Mouse (Mus musculus) liver, embryonic 13.5 days (tissue): ENCODE measurements around the gene Mknk1. TPM values are rescaled to one million over a fixed set of nuclear protein-coding genes. Genes with fewer than 3 reads are reported as not detected.

Source experiments
- ATAC-seq: fragments of 200-750 bp; cut with Nextera tagmentation; 2 replicates; pipeline ENCODE4 v1.8.0; 2017; ENCODE audit warnings: low read depth, mild to moderate bottlenecking, moderate number of reproducible peaks, moderate library complexity
- DNase-seq: peaks from one replicate; pipeline ENCODE4 v3.0.0; 2022
- H3K27ac ChIP-seq: fragments of 300-500 bp; sonication (generic); 2 replicates; pipeline ENCODE4 v1.5.1; 2015; ENCODE audit warnings: moderate library complexity, mild to moderate bottlenecking, inconsistent platforms
- H3K27me3 ChIP-seq: fragments of 300-500 bp; sonication (generic); 2 replicates; pipeline ENCODE4 v1.6.1; 2015; ENCODE audit warnings: mild to moderate bottlenecking, inconsistent platforms
- H3K36me3 ChIP-seq: fragments of 300-500 bp; sonication (generic); 2 replicates; pipeline ENCODE4 v1.6.1; 2015; ENCODE audit warnings: mild to moderate bottlenecking, inconsistent platforms
- H3K4me1 ChIP-seq: fragments of 300-500 bp; sonication (generic); replicated peaks from 2 replicates; pipeline ENCODE4 v1.6.1; 2015; ENCODE audit warnings: inconsistent platforms
- H3K4me2 ChIP-seq: fragments of 300-500 bp; sonication (generic); 2 replicates; pipeline ENCODE4 v1.6.1; 2015; ENCODE audit warnings: inconsistent platforms, mild to moderate bottlenecking, moderate library complexity
- H3K4me3 ChIP-seq: fragments of 300-500 bp; sonication (generic); replicated peaks from 2 replicates; pipeline ENCODE4 v1.5.1; 2015; ENCODE audit warnings: mild to moderate bottlenecking, inconsistent platforms
- H3K9ac ChIP-seq: fragments of 300-500 bp; sonication (generic); 2 replicates; pipeline ENCODE4 v1.6.1; 2015; ENCODE audit warnings: mild to moderate bottlenecking, inconsistent platforms
- H3K9me3 ChIP-seq: fragments of 300-500 bp; sonication (generic); replicated peaks from 2 replicates; pipeline ENCODE4 v1.6.1; 2016; ENCODE audit warnings: inconsistent platforms
- WGBS: fragments of 180-500 bp; shearing (Covaris S2); methylation state at CpG from one replicate; pipeline ENCODE4 v1.1.7; 2015; ENCODE audit not compliant: insufficient replicate concordance; 5-methylcytosine and 5-hydroxymethylcytosine counted together
- polyA plus RNA-seq: library from polyadenylated mRNA; unstranded; fragments of >200 nt; fragmentation: Nextera tagmentation; extraction: Ambion mirVana; gene quantifications from 2 replicates; pipeline ENCODE4 v1.2.1, GENCODE M21; 2015

The Mknk1 gene
- polyA plus RNA-seq, 1 experiment from 2014 or later, result 32.1 TPM

DNA sequence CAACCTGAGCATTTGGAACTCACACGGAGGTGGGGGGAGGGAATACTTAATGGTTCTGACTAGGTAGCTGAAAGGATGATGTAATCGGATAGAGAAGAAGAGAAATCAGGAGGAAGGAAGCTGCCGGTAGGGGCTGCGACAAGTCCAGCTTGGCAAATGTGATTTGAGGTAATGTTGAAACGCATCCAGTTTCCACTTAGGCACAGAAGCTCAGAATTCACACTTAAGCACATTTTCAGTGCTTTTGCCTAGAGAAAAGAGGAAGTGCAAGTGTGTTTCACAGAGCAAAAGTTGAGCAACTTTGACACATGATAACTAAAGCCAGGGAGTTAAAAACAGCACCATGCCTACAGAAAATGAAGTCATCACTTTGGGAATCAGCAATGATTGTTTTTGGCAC is 8.4 kb downstream of the Mknk1 start:
- 21% methylated on average over 5 of the region's 5 CpGs for WGBS
- H3K4me1 ChIP-seq, result peaks cover 99% of the 10 kb centered on the region
- no peaks in the 10 kb centered on the region for H3K9me3 ChIP-seq
- H3K27ac ChIP-seq, result peak overlapping the region; percentile 97
- peaks cover 61% of the 10 kb centered on the region for H3K36me3 ChIP-seq
- no peak overlapping the region for H3K4me3 ChIP-seq
- peak overlapping the region; percentile 73 for H3K9ac ChIP-seq
- DNase-seq (peak; percentile 17), ATAC-seq (no peak)
- peak overlapping the region; percentile 68 for H3K4me2 ChIP-seq
- H3K27me3 ChIP-seq, result no peaks in the 10 kb centered on the region

DNA sequence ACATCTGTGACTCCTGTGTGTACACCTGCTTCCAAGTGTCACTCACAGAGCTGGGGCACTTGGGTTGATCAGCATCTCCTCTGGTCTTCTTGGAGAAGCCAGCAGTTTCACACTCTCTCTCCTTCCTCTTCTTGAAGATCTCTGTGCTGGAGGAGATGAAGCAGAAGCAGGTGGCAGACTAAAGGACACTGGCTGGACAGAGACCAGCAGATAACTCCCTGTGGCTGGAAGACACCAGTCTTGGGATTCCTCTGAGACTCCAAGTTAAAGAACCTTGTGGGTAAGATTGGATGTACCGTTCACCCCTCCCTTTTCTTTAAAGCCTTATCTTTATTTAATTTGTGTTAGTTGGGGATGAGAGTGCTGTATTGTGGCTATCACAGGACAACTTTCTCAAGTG is 9.1 kb downstream of the Mknk1 start:
- Histone ChIP-seq H3K9ac (peak overlapping the region; percentile 73), H3K36me3 (peaks cover 62% of the 10 kb centered on the region), H3K4me3 (0 out of 2 replicates have a peak overlapping the region, but pooled peaks have one; percentile 10), H3K4me1 (peaks cover 94% of the 10 kb centered on the region), H3K27ac (peak overlapping the region; percentile 97), H3K9me3 (no peaks in the 10 kb centered on the region), H3K27me3 (no peaks in the 10 kb centered on the region), H3K4me2 (peak overlapping the region; percentile 68)
- DNase-seq (peak; percentile 18), ATAC-seq (0 out of 2 replicates have a peak, but pooled peaks have one; percentile 6)
- 10% methylated on average over 1 of the region's 1 CpGs for WGBS

DNA sequence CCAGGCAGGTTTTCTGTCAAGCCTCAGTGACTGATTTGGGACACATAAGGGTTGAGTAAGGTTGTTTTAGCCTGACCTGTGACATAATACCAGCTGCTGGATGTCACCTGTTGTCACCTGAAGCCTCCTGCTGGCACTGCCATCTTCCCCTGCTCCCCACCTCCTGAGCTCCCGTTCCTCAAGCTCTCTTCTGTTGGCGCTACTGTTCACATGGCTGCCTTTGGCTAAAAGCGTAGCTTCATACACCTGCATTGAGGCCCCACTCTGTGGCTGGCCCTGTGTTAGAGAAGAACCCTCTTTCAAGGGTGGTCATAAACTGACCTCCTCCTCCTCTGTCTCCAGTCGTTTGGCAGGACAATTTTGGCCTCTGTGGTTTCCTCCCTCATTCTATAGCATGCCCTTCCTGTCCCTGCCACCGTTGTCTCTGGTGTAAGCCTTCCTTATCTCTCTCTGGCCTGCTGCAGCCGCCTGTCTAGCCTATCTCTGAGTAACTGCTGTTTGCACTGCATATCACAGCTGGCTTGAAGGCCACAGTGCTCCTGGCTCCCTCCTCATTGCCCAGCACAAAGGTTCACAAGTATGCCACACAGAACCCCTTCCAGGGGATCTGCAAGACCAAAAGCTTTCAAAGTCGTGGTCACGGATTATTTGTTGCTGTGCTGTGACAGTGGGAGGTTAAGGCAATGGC is 10.1 kb downstream of the Mknk1 start:
- Histone ChIP-seq H3K27ac (peak overlapping the region; percentile 97), H3K4me3 (peak overlapping the region; percentile 33)
- WGBS, result 7% methylated on average over 8 of the region's 8 CpGs

GRCm38 (mm10) chr4:115850111-115850510 is 11.1 kb downstream of the Mknk1 start:
- no peaks in the 10 kb centered on the region for H3K27me3 ChIP-seq
- peaks cover 89% of the 10 kb centered on the region for H3K4me1 ChIP-seq
- H3K9ac ChIP-seq, result peak overlapping the region; percentile 65
- H3K4me3 ChIP-seq, result peak overlapping the region; percentile 33
- no peaks in the 10 kb centered on the region for H3K9me3 ChIP-seq
- peaks cover 64% of the 10 kb centered on the region for H3K36me3 ChIP-seq
- peak overlapping the region; percentile 68 for H3K4me2 ChIP-seq
- peak; percentile 35 for ATAC-seq
- peak; percentile 50 for DNase-seq
- H3K27ac ChIP-seq, result peak overlapping the region; percentile 97
- WGBS, result 47% methylated on average over 2 of the region's 2 CpGs

More for the DNA sequence above, 10.1 kb downstream of the Mknk1 start:
- Histone ChIP-seq H3K4me1 (peaks cover 89% of the 10 kb centered on the region), H3K27me3 (no peaks in the 10 kb centered on the region), H3K9me3 (no peaks in the 10 kb centered on the region), H3K9ac (peak overlapping the region; percentile 73), H3K36me3 (peaks cover 60% of the 10 kb centered on the region), H3K4me2 (peak overlapping the region; percentile 68)
- ATAC-seq (peak; percentile 99), DNase-seq (peak; percentile 86)

- peaks cover 89% of the 10 kb centered on the region for H3K4me1 ChIP-seq
- no peaks in the 10 kb centered on the region for H3K9me3 ChIP-seq
- no peaks in the 10 kb centered on the region for H3K27me3 ChIP-seq
- H3K27ac ChIP-seq, result peak overlapping the region; percentile 97
- H3K4me3 ChIP-seq, result no peak overlapping the region
- peaks cover 66% of the 10 kb centered on the region for H3K36me3 ChIP-seq
- no peak overlapping the region for H3K4me2 ChIP-seq
- peak overlapping the region; percentile 65 for H3K9ac ChIP-seq
- WGBS, result 79% methylated on average over 2 of the region's 2 CpGs
- no peak for DNase-seq
- no peak for ATAC-seq
Observed at GRCm38 (mm10) chr4:115850631-115851030, 11.6 kb downstream of the Mknk1 start.

DNA sequence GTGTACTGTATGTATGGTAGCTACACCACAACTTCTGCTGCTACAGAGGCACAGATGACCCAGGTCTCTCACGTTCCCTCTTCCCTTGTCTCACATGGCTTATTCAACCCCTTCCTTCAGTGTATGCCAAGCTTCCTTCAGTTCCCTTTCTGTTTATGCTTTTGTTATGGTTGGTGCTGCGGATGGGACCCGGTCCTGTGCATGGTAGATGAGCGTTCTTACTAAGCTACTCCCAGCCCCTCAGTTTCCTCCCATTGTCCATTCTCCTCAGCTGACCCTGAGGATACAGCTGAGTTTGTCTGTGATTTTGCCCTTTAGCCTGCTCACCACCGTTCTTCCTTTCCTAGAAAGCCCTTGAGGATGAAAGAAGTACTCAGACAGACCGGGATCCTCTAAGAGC is 12.6 kb downstream of the Mknk1 start:
- ATAC-seq (no peak), DNase-seq (no peak)
- no peaks in the 10 kb centered on the region for H3K27me3 ChIP-seq
- peak overlapping the region; percentile 97 for H3K27ac ChIP-seq
- no peak overlapping the region for H3K4me3 ChIP-seq
- WGBS, result 84% methylated on average over 6 of the region's 6 CpGs
- H3K9me3 ChIP-seq, result no peaks in the 10 kb centered on the region
- H3K36me3 ChIP-seq, result peaks cover 66% of the 10 kb centered on the region
- H3K4me1 ChIP-seq, result peaks cover 89% of the 10 kb centered on the region
- H3K4me2 ChIP-seq, result no peak overlapping the region
- no peak overlapping the region for H3K9ac ChIP-seq

GRCm38 (mm10) chr4:115855100-115855499 is 16.1 kb downstream of the Mknk1 start:
- peak overlapping the region; percentile 93 for H3K27ac ChIP-seq
- ATAC-seq, result peak; percentile 13; the same call in 1 of the 2 replicates

DNA sequence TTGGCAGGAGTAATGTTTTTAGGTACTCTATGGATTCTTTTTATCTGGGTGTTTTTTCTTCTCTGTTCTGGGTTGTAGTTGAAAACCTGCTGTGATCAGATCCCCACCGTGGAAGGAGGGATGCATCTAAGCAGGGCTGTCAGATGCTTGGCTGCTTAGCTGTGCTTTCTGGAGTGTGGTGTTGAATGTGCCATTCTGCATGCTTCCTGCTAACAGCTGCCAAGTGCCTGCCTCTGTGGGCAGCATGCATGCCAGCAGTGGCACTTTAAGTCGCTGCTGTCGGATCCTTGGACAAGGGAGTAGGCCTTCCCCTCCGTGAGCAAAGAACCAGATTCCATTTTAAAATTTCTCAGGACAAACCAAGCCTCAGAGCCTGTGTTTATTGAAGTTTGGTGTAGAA is 16.6 kb downstream of the Mknk1 start:
- Histone ChIP-seq H3K9me3 (no peaks in the 10 kb centered on the region), H3K36me3 (peaks cover 91% of the 10 kb centered on the region), H3K9ac (peak overlapping the region; percentile 62), H3K27ac (peak overlapping the region; percentile 93), H3K27me3 (no peaks in the 10 kb centered on the region), H3K4me2 (peak overlapping the region; percentile 62), H3K4me1 (peaks cover 79% of the 10 kb centered on the region), H3K4me3 (peak overlapping the region; percentile 24)
- ATAC-seq (no peak), DNase-seq (no peak)
- 69% methylated on average over 4 of the region's 4 CpGs for WGBS

More at GRCm38 (mm10) chr4:115855100-115855499, 16.1 kb downstream of the Mknk1 start:
- Histone ChIP-seq H3K9ac (peak overlapping the region; percentile 62), H3K4me3 (no peak overlapping the region), H3K4me1 (peaks cover 85% of the 10 kb centered on the region), H3K36me3 (peaks cover 91% of the 10 kb centered on the region), H3K9me3 (no peaks in the 10 kb centered on the region), H3K27me3 (no peaks in the 10 kb centered on the region), H3K4me2 (peak overlapping the region; percentile 33)
- DNase-seq, result peak; percentile 33
- WGBS, result 23% methylated on average over 6 of the region's 6 CpGs

- Histone ChIP-seq H3K4me3 (peak overlapping the region; percentile 24), H3K4me1 (peaks cover 73% of the 10 kb centered on the region), H3K36me3 (peaks cover 91% of the 10 kb centered on the region), H3K27me3 (no peaks in the 10 kb centered on the region), H3K27ac (peak overlapping the region; percentile 93), H3K9ac (peak overlapping the region; percentile 62), H3K4me2 (peak overlapping the region; percentile 62), H3K9me3 (no peaks in the 10 kb centered on the region)
- ATAC-seq, result peak; percentile 98
- DNase-seq, result peak; percentile 84
- WGBS, result 13% methylated on average over 4 of the region's 4 CpGs
Observed at GRCm38 (mm10) chr4:115856282-115856681, 17.3 kb downstream of the Mknk1 start.

DNA sequence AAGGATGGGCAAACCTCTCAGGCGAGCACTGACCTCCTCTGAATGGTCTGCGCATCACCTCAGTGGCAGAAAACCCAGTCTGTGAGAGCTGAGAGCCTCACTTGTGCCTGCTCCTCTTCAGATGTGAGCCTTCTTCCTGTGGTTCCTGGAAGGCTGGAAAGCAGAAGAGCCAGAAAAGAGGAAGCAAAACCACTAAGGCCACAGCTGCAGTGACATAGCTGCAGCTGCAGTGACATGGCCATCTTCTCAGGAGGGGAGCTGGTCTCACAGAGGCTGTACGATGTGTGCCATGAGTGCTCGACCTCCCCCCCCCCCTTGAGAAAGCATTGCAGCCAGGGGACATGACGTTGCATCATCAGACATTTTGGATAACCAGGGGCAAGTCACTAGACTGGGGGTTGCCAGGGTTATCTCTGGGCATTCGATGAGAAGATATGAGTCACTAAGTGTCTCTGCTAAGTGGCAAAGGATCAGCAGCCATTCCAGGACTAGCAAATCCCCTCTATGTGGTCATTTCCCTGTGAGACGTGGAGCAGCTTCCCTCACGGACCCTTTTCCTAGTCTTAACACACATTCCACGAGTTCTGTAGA is 18.4 kb downstream of the Mknk1 start:
- Histone ChIP-seq H3K4me1 (peaks cover 62% of the 10 kb centered on the region), H3K4me3 (no peak overlapping the region), H3K36me3 (peaks cover 91% of the 10 kb centered on the region), H3K9me3 (no peaks in the 10 kb centered on the region), H3K9ac (peak overlapping the region; percentile 55), H3K27me3 (no peaks in the 10 kb centered on the region), H3K4me2 (peak overlapping the region; percentile 62; the same call in 1 of the 2 replicates), H3K27ac (peak overlapping the region; percentile 93)
- DNase-seq, result no peak
- WGBS, result 57% methylated on average over 9 of the region's 9 CpGs
- ATAC-seq, result no peak

DNA sequence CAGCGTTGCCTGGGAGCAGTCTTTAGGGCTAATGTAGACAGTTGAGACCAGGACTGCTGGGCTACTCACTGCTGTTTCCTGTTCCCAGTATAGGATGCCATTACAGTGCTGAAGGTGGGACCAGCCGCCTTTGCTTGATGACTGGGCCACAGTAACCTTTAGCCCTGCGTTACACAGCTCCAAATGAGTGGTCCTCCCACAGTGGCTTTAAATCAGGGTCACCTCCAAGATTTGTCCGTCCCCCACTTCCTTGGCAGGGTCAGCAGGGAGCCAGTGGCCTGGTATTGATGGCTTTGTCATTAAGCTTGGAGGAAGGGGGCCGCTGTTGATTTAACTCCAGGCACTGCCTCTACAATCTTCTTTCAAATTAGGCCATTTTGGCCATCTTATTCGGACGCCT is 24.4 kb downstream of the Mknk1 start:
- H3K4me3 ChIP-seq, result no peak overlapping the region
- ATAC-seq (no peak), DNase-seq (no peak)
- H3K4me1 ChIP-seq, result peaks cover 13% of the 10 kb centered on the region
- H3K9ac ChIP-seq, result no peak overlapping the region
- WGBS, result 85% methylated on average over 7 of the region's 7 CpGs
- no peaks in the 10 kb centered on the region for H3K9me3 ChIP-seq
- no peaks in the 10 kb centered on the region for H3K27me3 ChIP-seq
- H3K27ac ChIP-seq, result no peak overlapping the region
- peaks cover 96% of the 10 kb centered on the region for H3K36me3 ChIP-seq
- no peak overlapping the region for H3K4me2 ChIP-seq
